In the genomic region with DNA sequence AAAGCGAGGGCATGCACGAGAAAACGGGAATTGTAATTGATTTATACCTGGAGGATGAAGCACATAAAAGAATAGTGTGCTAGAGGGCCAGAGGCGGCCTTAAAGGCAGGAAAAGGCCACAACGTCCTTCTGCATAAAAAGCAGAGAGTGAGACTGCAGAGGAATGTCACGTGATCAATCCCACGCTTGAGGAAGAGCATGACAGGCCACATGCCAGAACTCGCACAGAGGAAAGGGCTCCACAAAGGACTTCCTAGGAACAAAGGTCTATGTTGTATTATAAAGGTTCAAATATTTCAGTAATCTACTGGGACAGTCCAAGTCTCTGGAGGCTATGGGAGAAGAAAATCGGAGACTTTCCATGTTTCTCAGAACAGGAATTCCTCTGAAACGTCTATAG, we compare ENCODE assay signal across 17 mouse cellular contexts.
A peak's percentile ranks its signal among the peaks of the same experiment; 100 is the strongest.
DNase-seq lines count a peak whose midpoint lies in the region; ATAC-seq and TF ChIP-seq lines count a peak whose summit lies in the region.
"Had no signal": no experiment of that assay in that cellular context is flagged by ENCODE, and none has a peak within 500 bp of the region (broad histone marks: within the 10 kb centered on the region; RNA-seq: fewer than 3 reads in every experiment).

No protein-coding gene starts in this region.

- TF ChIP-seq EP300 in lung, postnatal 0 days (IDR thresholded peaks at IDR 0.05), result no peak

- no peak overlapping the region for H3K4me3 ChIP-seq in heart, embryonic 14.5 days (ENCODE audit: control insufficient read depth in 1 of 2, insufficient read depth in 1 of 2, low read depth in 1 of 2, low read length in 2 of 2)
- H3K4me3 ChIP-seq in lung, postnatal 0 days (ENCODE audit: low read depth, low read length), result no peak overlapping the region
- no peak overlapping the region for H3K4me3 ChIP-seq in left cerebral cortex, adult 2 months
- H3K4me3 ChIP-seq: erythroblast, embryonic 14.5 days; neural tube, embryonic 13.5 days had no signal

- no peaks in the 10 kb centered on the region for H3K27me3 ChIP-seq in heart, embryonic 14.5 days (ENCODE audit: control insufficient read depth, insufficient read depth, low read length)
- H3K27me3 ChIP-seq in lung, postnatal 0 days (replicated peaks; ENCODE audit: insufficient read depth, low read length), result no peaks in the 10 kb centered on the region
- H3K27me3 ChIP-seq: neural tube, embryonic 13.5 days had no signal

- H3K36me3 ChIP-seq in heart, embryonic 14.5 days (ENCODE audit: control insufficient read depth, insufficient read depth, low read length), result peaks cover 12% of the 10 kb centered on the region; the same call in 1 of the 2 replicates
- no peaks in the 10 kb centered on the region for H3K36me3 ChIP-seq in lung, postnatal 0 days (ENCODE audit: insufficient read depth, low read length)
- H3K36me3 ChIP-seq: neural tube, embryonic 13.5 days had no signal

- no peak for ATAC-seq in heart, embryonic 14.5 days (ENCODE audit: insufficient number of reproducible peaks, insufficient read depth, low FRiP score, low read depth)
- ATAC-seq in lung, postnatal 0 days, result no peak
- ATAC-seq: forebrain, embryonic 14.5 days; inflammation-experienced regulatory T-cells, adult 6 months had no signal

- peaks cover 9 to 33% of the 10 kb centered on the region in 2 experiments for H3K4me1 ChIP-seq in heart, embryonic 14.5 days (ENCODE audit: control insufficient read depth in 2 of 2, insufficient read depth in 2 of 2, low read length in 2 of 2)
- H3K4me1 ChIP-seq in lung, postnatal 0 days (ENCODE audit: insufficient read depth, low read depth, low read length), result peaks cover 4% of the 10 kb centered on the region

- TF ChIP-seq CTCF in lung, postnatal 0 days (IDR thresholded peaks at IDR 0.05), result no peak
- no peak for TF ChIP-seq CTCF in left cerebral cortex, adult 2 months (IDR thresholded peaks at IDR 0.05)

- WGBS in heart, embryonic 14.5 days, result 48% methylated on average over 10 of the region's 10 CpGs
- 48% methylated on average over 10 of the region's 10 CpGs for WGBS in lung, postnatal 0 days

- intact Hi-C loops in left cerebral cortex, adult 2 months (cut with DNase I), result no loop called here

- no peaks in the 10 kb centered on the region for H3K9me3 ChIP-seq in heart, embryonic 14.5 days (ENCODE audit: control insufficient read depth, low read length)
- no peaks in the 10 kb centered on the region for H3K9me3 ChIP-seq in lung, postnatal 0 days (ENCODE audit: low read length)
- H3K9me3 ChIP-seq: neural tube, embryonic 13.5 days had no signal

- H3K27ac ChIP-seq in heart, embryonic 14.5 days (replicated peaks in 1 of 2; ENCODE audit: control insufficient read depth in 1 of 2, insufficient read depth in 1 of 2, low read depth in 2 of 2, low read length in 2 of 2), result peak overlapping the region in 1 of 2 experiments; percentile 53; a peak in 2 of 4 replicates
- H3K27ac ChIP-seq in lung, postnatal 0 days (ENCODE audit: low read length), result no peak overlapping the region
- no peak overlapping the region for H3K27ac ChIP-seq in left cerebral cortex, adult 2 months
- H3K27ac ChIP-seq: liver, embryonic 14.5 days; macrophage; neural tube, embryonic 13.5 days had no signal

- peak; percentile 23 for DNase-seq in adrenal gland, adult 2 months
- DNase-seq in adrenal gland, postnatal 4 days (ENCODE audit: low spot score in 2 of 2), result no peak
- no peak for DNase-seq in heart, adult 9 months (ENCODE audit: low spot score in 2 of 2)
- peak; percentile 22 for DNase-seq in lung, postnatal 0 days (ENCODE audit: low spot score)
- DNase-seq in lung, postnatal 14 days, result no peak
- DNase-seq in kidney, postnatal 4 days, result peak; percentile 28 to 38
- DNase-seq in left cerebral cortex, adult 2 months (ENCODE audit: extremely low spot score in 1 of 2, low spot score in 2 of 2), result no peak
- DNase-seq: cerebellum, postnatal 25 days; right cerebral cortex, postnatal 14 days had no signal

- peak overlapping the region; percentile 8; the same call in 1 of the 2 replicates for H3K4me2 ChIP-seq in heart, embryonic 14.5 days (ENCODE audit: low read length)
- H3K4me2 ChIP-seq in lung, postnatal 0 days (replicated peaks; ENCODE audit: low read depth, low read length), result no peak overlapping the region
- H3K4me2 ChIP-seq: midbrain, embryonic 11.5 days; neural tube, embryonic 13.5 days had no signal

- H3K9ac ChIP-seq in heart, embryonic 14.5 days (ENCODE audit: low read length), result no peak overlapping the region
- H3K9ac ChIP-seq in lung, postnatal 0 days (replicated peaks; ENCODE audit: low read depth), result no peak overlapping the region
- H3K9ac ChIP-seq: liver, embryonic 14.5 days; neural tube, embryonic 13.5 days had no signal

Comparison
In these comparisons a context has a peak if more than half of its experiments do, and no peak if none do; other contexts are left out.
1. DNase-seq: peak in adrenal gland, adult 2 months (single experiment), lung, postnatal 0 days (single experiment) and kidney, postnatal 4 days (2 of 2); none in adrenal gland, postnatal 4 days (0 of 2), heart, adult 9 months (0 of 2), lung, postnatal 14 days (single experiment) and left cerebral cortex, adult 2 months (0 of 2).